30 mouse cellular contexts compared by ENCODE assay signal in genomic region chrX:12824497-12824896, GRCm38 (mm10).
DNase-seq lines count a peak whose midpoint lies in the region; ATAC-seq and TF ChIP-seq lines count a peak whose summit lies in the region.
"Had no signal": no experiment of that assay in that cellular context is flagged by ENCODE, and none has a peak within 500 bp of the region (broad histone marks: within the 10 kb centered on the region; RNA-seq: fewer than 3 reads in every experiment).

No protein-coding gene starts in this region.

- DNase-seq in heart, postnatal 36 days = no peak
- no peak for DNase-seq in midbrain, embryonic 10.5 days (ENCODE audit: low spot score)
- DNase-seq in limb, embryonic 10.5 days (ENCODE audit: low spot score) = no peak
- DNase-seq: adrenal gland, postnatal 25 days; B cell, adult 2 months; cerebellum, adult 2 months; cerebellum, postnatal 14 days; forebrain, postnatal 0 days; gastrocnemius, postnatal 10 days; kidney, adult 8-10 months; kidney, postnatal 10 days; layer of hippocampus, adult 9-11 months; liver; lung, adult 2 months; lung, postnatal 14 days; right cerebral cortex, postnatal 25 days had no signal

- H3K27ac ChIP-seq in heart, embryonic 12.5 days (ENCODE audit: poor library complexity, severe bottlenecking) = peak overlapping the region; percentile 57
- peak overlapping the region; percentile 34 for H3K27ac ChIP-seq in bone marrow macrophage, adult 2 months (ENCODE audit: insufficient read depth, low read depth, low read length)
- no peak overlapping the region for H3K27ac ChIP-seq in midbrain, embryonic 10.5 days (replicated peaks)
- no peak overlapping the region for H3K27ac ChIP-seq in limb, embryonic 10.5 days
- H3K27ac ChIP-seq: embryonic facial prominence, embryonic 10.5 days; embryonic facial prominence, embryonic 15.5 days; forebrain, embryonic 12.5 days; heart, adult 2 months; hindbrain, embryonic 12.5 days; hindbrain, postnatal 0 days; liver, embryonic 14.5 days; midbrain, embryonic 12.5 days; neural tube, embryonic 13.5 days; stomach, embryonic 15.5 days had no signal

- H3K4me1 ChIP-seq in heart, embryonic 12.5 days (replicated peaks) = peaks cover 15% of the 10 kb centered on the region
- peaks cover 13% of the 10 kb centered on the region for H3K4me1 ChIP-seq in bone marrow macrophage, adult 2 months (ENCODE audit: control insufficient read depth, insufficient read depth, low read length)
- no peaks in the 10 kb centered on the region for H3K4me1 ChIP-seq in midbrain, embryonic 10.5 days
- H3K4me1 ChIP-seq in limb, embryonic 10.5 days = no peaks in the 10 kb centered on the region
- H3K4me1 ChIP-seq: embryonic facial prominence, embryonic 10.5 days; forebrain, embryonic 12.5 days; hindbrain, embryonic 12.5 days; midbrain, embryonic 12.5 days; neural tube, embryonic 13.5 days; stomach, embryonic 15.5 days had no signal

- ATAC-seq in heart, embryonic 12.5 days (ENCODE audit: insufficient number of reproducible peaks, low FRiP score) = no peak
- peak; percentile 93 for ATAC-seq in megakaryocyte, adult 5-6 weeks (ENCODE audit: poor library complexity, severe bottlenecking)
- ATAC-seq: forebrain, postnatal 0 days; hindbrain, postnatal 0 days; intestine, embryonic 16.5 days had no signal

- no peaks in the 10 kb centered on the region for H3K27me3 ChIP-seq in heart, embryonic 12.5 days (replicated peaks)
- H3K27me3 ChIP-seq in midbrain, embryonic 10.5 days (ENCODE audit: low read depth, poor library complexity, severe bottlenecking) = peaks cover 17% of the 10 kb centered on the region; the same call in 1 of the 2 replicates
- peaks cover 13% of the 10 kb centered on the region for H3K27me3 ChIP-seq in limb, embryonic 10.5 days (ENCODE audit: low read depth, poor library complexity, severe bottlenecking)
- H3K27me3 ChIP-seq: embryonic facial prominence, embryonic 15.5 days; forebrain, embryonic 12.5 days; hindbrain, embryonic 12.5 days; midbrain, embryonic 12.5 days; neural tube, embryonic 13.5 days; stomach, embryonic 15.5 days had no signal

- TF ChIP-seq CTCF in bone marrow macrophage, adult 2 months (IDR thresholded peaks at IDR 0.05; ENCODE audit: low read depth, low read length) = no peak

- H3K4me2 ChIP-seq in heart, embryonic 12.5 days = no peak overlapping the region
- H3K4me2 ChIP-seq: embryonic facial prominence, embryonic 15.5 days; forebrain, embryonic 12.5 days; hindbrain, embryonic 12.5 days; midbrain, embryonic 12.5 days; neural tube, embryonic 13.5 days; stomach, embryonic 15.5 days had no signal

- H3K9me3 ChIP-seq in heart, embryonic 12.5 days (replicated peaks) = no peaks in the 10 kb centered on the region
- H3K9me3 ChIP-seq in midbrain, embryonic 10.5 days (replicated peaks) = no peaks in the 10 kb centered on the region
- H3K9me3 ChIP-seq in limb, embryonic 10.5 days (replicated peaks) = no peaks in the 10 kb centered on the region
- H3K9me3 ChIP-seq: embryonic facial prominence, embryonic 10.5 days; embryonic facial prominence, embryonic 15.5 days; forebrain, embryonic 12.5 days; hindbrain, embryonic 12.5 days; midbrain, embryonic 12.5 days; neural tube, embryonic 13.5 days; stomach, embryonic 15.5 days had no signal

- 61% methylated on average over 5 of the region's 5 CpGs for WGBS in heart, embryonic 12.5 days
- 86% methylated on average over 5 of the region's 5 CpGs for WGBS in midbrain, embryonic 10.5 days
- WGBS in limb, embryonic 10.5 days = 84% methylated on average over 5 of the region's 5 CpGs

- TF ChIP-seq POLR2A in bone marrow macrophage, adult 2 months (IDR thresholded peaks at IDR 0.05; ENCODE audit: borderline replicate concordance, low read depth, low read length) = no peak

- H3K4me3 ChIP-seq in heart, embryonic 12.5 days = no peak overlapping the region
- no peak overlapping the region for H3K4me3 ChIP-seq in bone marrow macrophage, adult 2 months (ENCODE audit: insufficient read depth, low read length)
- no peak overlapping the region for H3K4me3 ChIP-seq in midbrain, embryonic 10.5 days
- no peak overlapping the region for H3K4me3 ChIP-seq in limb, embryonic 10.5 days
- H3K4me3 ChIP-seq: embryonic facial prominence, embryonic 10.5 days; embryonic facial prominence, embryonic 15.5 days; forebrain, embryonic 12.5 days; heart, adult 2 months; hindbrain, embryonic 12.5 days; midbrain, embryonic 12.5 days; neural tube, embryonic 13.5 days; stomach, embryonic 15.5 days had no signal

- intact Hi-C loops in heart, postnatal 36 days (cut with DNase I) = no loop called here

- H3K9ac ChIP-seq in heart, embryonic 12.5 days = no peak overlapping the region
- H3K9ac ChIP-seq: embryonic facial prominence, embryonic 15.5 days; forebrain, embryonic 12.5 days; forebrain, postnatal 0 days; hindbrain, embryonic 12.5 days; liver, embryonic 14.5 days; midbrain, embryonic 12.5 days; neural tube, embryonic 13.5 days; stomach, embryonic 15.5 days had no signal

- no peaks in the 10 kb centered on the region for H3K36me3 ChIP-seq in heart, embryonic 12.5 days
- H3K36me3 ChIP-seq in midbrain, embryonic 10.5 days = no peaks in the 10 kb centered on the region
- no peaks in the 10 kb centered on the region for H3K36me3 ChIP-seq in limb, embryonic 10.5 days
- H3K36me3 ChIP-seq: embryonic facial prominence, embryonic 10.5 days; embryonic facial prominence, embryonic 15.5 days; forebrain, embryonic 12.5 days; hindbrain, embryonic 12.5 days; midbrain, embryonic 12.5 days; neural tube, embryonic 13.5 days; stomach, embryonic 15.5 days had no signal

Comparison
In these comparisons a context has a peak if more than half of its experiments do, and no peak if none do; other contexts are left out.
1. H3K27ac ChIP-seq: peak in heart, embryonic 12.5 days (single experiment) and bone marrow macrophage, adult 2 months (single experiment); none in midbrain, embryonic 10.5 days (single experiment) and limb, embryonic 10.5 days (single experiment).